Mouse (Mus musculus): ENCODE measurements around the gene Plxna2.

Gene Plxna2

DNA sequence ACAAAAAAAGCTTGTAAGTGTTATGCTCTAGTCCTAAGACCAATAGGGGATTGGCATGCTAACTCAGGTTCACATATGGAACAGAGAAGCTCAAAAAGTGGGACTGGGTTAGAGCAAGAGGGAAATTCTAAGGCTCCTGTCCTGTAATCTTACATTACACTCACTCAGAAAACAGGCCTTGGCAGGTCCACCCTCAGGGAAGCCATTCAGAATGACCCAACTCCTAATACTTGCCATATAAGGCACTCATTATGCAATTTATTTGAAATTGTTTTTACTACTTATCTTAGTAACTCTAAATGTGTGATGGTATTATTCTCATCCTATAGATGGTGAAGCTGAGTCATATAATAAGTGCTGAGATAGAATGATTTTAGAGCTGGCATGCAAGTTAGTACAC is 146.9 kb downstream of the Plxna2 start:
- DNase-seq (ENCODE audit: low spot score), result no peak

DNA sequence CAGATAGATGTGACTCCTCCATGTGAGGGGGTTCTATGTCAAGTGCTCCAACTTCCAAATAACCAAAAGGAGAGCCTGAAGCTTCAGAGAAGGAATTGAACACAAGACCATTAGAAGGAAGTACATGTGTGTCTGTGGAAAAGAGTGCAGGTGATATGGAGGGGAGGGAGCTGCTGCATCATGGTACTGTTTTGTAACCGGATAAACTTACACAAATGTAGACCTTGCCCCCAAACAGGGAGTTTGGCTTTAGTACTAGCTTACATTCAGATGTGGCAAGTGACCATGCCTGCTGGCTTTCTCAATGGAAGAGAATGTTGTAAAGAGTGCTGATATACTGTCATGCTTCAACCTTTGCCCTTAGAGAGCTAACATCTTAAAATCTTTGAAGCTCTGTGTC is 150.8 kb downstream of the Plxna2 start:
- DNase-seq (ENCODE audit: low spot score), result no peak

DNA sequence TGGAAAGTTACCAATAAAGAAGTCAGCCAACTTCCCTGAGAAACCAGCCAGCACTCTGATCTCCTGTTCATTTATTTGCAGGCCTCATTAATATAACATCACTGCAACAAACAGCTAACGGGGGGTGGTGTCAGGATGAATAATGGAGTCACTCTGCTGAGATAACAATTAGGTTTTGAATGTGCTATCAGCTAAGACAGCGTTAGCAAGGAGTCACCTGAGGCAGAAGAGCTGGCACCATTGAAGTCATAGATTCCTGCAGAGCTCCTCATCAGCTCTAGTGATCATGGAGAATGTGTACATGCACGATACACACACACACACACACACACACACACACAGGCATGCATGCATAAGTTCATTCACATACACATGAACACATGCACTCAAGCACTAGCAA is 154.0 kb downstream of the Plxna2 start:
- DNase-seq (ENCODE audit: low spot score), result no peak

DNA sequence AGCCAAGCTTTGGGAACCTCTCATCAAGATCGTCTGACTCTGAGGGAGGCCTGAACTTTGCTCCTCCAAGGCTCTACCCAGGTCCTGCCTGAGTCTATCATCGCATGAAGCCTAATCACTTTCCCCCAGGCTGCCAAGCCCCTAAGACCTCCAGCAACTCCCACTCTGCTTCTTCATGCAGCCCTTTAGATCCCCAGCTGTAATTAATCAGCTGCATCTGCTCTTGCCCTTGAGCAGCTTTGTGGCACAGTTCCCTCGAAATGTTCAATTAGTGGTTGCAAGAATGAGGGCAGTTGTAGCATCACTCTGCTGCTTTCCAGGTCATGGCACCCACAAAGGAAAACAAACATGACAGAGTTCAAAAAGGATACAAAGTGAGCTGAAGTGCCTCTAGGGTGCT is 155.9 kb downstream of the Plxna2 start:
- DNase-seq (ENCODE audit: low spot score), result no peak

DNA sequence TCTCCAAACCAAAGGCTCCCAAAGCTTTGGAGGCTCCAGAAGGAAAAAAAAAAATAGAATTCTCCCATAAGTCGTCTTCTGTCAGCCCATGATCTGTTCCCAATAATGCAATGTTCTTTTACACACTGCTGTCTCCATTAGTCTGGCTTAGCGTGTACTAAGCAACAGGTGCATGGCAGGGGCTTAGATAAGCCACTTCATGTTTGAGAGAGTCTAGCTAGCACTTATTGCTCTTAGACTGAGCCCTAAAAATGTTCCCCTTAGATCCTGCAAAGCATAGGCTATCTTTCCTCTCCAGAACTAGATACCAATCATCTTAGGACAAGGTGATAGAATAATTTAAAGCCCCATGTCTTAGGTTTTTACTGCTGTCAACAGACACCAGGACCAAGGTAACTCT is 156.3 kb downstream of the Plxna2 start:
- no peak for DNase-seq (ENCODE audit: low spot score)

DNA sequence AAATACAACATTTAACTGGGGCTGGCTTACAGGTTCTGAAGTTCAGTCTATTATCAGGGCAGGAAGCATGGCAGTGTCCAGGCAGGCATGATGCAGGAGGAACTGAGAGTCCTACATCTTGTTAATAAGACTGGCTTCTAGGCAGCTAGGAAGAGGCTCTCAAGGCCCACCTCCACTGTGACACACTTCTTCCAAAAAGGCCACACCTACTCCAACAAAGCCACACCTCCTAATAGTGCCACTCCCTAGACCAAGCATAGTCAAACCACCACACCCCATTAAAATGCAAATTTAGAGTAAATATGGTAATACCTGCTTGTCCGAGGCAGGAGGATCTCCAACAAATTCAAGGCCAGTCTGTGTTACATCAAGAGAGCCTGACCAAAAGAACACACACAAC is 156.7 kb downstream of the Plxna2 start:
- no peak for DNase-seq (ENCODE audit: low spot score)

DNA sequence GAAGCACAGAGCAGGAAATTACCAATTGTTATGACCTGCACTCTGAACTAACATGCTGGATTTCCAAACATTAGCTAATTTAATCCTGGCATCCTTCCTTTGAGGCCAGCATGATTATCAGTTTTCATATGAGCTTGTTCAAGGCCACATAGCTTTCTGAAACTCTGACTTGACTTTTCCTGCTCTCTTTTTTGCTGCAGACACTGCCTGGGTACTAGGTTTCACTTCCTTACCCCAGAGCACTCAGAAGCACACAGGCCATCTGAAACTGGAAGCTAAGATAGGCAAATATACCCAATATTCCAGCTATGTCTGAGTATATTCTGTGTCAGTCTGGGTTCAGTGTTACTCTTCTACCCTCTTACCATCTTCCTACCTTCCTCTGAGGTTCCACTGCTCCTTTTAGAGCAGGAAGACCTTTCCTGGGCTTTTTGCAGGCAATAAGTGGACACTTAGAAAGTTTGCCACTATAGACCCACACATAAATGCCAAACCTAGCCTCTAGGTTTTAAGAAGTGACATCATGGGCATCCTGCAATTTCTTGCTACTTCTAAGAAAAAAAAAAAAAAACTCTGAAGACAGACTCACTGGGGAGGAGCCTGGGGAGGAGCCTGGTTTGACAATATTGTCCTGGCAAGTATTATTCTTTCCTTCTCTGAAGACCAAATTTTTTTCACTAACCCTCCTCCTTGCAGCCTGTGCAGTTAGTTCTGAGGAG is 157.8 kb downstream of the Plxna2 start:
- DNase-seq (ENCODE audit: low spot score), result no peak

DNA sequence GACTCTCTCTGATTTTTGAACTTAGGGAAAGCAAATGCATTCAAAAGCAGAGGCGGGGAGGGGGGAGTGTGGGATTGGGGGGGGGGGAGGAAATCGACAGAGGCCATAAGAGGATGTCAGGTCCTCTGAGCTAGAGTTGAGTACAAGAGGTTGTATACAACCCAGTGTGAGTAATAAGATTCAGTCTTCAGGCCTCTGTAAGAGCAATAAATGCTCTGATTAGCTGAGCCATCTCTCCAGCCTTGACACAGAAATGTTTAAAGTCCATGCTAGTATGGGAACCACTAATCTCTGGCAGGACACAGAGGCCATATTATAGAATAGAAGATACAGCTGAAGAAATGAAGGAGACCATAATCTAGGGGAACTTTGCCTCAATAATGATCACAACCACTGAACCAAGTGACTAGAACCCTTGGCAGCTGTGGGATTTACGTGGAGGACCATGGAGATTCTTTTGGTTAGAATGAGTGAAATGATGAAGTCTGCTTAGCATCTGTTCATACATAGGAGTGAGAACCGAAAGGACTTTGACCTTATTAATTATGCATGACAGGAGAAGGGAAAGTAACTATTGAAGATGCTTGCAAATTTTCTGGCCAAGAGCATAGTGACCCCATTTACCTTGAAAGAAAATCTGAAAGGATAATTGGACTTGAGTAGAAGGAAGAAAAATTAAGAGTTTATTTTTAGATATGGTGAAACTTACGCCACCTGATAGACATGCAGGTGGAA is 158.7 kb downstream of the Plxna2 start:
- DNase-seq (ENCODE audit: low spot score), result no peak

DNA sequence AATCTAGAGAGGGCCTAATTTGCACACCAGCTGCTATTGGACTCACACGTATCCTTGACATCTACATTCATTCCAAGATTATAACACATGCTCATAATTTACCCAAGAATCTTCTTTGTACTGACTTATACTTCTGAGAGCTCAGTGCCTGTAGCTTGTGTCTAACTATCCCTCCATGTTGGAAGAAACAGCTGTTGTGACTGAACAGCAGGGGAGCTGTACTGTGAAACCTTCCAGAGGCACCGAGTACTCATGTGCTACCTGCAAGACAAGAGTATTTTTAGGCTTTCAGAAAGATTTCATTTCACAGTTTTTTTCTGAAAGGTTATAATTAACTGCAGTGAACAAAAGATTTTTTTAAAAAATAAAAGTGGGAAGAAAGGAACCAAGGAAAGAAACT is 159.6 kb downstream of the Plxna2 start:
- no peak for DNase-seq (ENCODE audit: low spot score)

DNA sequence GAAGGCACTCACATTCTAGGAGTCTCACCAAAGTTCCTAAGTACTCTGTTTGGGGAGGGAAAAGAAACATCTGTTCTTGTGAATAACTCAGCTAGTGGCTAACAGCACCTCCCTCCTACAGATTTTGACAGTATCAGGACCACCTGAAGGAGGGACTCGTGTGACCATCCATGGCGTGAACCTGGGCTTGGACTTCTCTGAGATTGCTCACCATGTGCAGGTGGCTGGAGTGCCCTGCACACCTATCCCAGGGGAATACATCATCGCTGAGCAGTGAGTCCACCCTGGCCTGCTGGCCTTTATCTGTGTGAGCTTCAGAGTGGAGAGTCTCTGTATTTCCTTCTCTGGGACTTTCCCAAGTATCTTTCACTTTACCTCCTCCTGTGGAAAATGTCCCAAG is 162.4 kb downstream of the Plxna2 start:
- DNase-seq (ENCODE audit: low spot score), result no peak

DNA sequence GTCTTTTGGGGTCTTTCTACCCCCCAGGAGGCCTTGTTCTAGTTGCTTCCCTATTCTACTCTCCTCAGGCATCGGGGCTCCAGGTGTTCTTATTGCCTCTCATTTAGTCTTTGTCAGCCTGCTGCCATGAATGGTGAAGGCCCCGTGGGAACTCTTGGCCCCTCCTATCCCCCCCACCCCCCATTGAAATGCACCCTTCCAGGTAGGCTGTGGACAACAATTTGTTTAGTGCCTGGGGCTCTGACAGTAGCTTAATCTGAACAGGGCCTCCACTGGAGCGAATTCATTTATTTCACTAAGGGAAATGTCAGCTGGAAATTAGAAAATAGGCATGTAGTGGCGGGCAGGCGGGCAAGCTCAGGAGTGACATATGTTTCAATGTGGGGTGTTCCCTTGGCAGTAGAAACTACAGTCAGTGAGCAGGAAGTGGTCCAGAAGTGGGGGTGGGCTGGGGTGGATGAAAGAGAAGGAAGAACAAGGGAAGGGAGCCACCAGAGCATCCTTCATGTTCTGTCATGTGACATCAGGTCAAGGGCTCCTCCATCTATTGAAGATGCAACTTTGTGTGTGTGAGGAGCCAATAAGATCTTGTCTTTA is 162.9 kb downstream of the Plxna2 start:
- DNase-seq (ENCODE audit: low spot score), result no peak

DNA sequence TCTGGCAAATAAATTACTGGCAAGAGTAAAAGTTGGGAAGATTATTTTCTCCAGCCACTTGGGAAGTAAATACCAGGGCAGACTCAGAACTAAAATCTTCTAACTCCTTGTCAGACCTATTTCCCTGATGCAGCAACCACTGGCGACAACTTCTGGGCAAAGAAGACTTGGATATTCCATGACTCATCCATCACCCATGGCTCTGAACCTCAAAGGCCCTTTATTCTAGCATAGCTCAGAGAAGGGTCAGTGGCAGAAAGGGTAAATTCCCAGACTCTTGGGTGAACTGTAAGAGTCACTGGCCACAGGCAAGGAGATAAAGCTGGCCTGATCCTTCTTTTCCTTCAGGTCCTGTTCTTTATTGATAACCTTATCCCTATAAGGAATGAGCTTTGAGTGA is 163.5 kb downstream of the Plxna2 start:
- no peak for DNase-seq (ENCODE audit: low spot score)

DNA sequence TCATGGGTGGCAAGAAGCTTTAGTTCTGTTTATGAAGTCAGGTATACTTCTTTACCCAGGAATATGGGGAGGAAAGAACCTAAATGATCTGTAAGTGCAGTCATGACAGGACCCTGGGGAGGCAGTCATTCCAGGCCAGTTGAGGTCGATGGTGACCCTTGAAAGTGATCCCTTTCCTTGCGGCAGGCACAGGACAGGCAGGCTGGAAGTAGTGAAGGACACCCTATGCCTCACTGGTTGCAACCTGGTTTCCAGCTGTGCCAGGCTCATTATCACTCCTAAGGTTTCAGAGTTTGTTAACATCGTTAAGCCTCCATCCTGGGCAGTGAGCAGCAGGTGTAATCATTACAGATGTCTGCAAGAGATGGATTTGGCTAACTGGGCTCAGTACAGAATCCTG is 164.3 kb downstream of the Plxna2 start:
- no peak for DNase-seq (ENCODE audit: low spot score)

DNA sequence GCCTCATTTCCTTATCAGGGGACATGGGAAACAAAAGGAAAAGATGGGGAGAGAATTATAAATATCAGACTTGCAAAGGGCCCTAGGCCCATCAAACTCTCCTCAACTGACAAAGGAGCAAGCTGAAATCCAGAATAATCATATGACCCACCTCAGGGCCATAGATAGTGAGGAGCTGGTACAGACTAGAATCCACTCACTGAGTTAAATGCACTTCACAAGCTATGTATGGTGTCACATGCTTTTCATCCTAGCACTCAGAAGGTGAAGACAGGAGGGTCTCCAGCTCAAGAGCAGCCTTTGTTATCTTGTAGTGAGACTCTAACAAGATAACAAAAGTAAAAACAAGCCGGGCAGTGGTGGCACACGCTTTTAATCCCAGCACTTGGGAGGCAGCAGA is 169.6 kb downstream of the Plxna2 start:
- no peak for DNase-seq (ENCODE audit: low spot score)

DNA sequence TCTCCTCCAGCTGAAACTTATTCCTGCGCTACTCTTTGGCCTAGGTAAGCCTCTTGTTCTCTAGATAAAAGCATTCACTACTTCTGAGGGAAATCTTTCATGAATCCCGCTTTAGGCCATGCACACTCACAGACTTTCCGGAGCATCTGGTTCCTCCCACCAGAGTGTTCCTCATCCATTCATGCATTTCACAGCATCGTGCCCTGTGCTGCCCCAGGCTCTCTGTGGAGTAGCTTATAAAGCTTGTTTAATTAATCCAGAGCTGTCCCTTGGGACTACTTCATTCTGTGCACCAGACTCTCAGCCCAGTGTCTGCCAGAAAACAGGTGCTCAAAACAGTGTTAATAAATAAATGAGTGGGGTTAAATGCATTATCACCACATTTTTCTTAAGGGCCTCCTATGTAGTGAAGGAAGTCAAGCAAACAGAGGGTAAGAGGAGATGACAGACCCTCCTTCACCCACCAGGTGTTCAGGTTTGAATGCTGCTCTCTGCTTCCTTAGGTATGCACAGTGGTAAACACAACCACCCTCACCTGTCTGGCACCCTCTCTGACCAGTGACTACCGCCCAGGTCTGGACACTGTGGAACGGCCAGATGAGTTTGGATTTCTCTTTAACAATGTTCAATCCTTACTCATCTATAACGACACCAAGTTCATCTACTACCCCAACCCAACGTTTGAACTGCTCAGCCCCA is 175.4 kb downstream of the Plxna2 start:
- no peak for DNase-seq (ENCODE audit: low spot score)

DNA sequence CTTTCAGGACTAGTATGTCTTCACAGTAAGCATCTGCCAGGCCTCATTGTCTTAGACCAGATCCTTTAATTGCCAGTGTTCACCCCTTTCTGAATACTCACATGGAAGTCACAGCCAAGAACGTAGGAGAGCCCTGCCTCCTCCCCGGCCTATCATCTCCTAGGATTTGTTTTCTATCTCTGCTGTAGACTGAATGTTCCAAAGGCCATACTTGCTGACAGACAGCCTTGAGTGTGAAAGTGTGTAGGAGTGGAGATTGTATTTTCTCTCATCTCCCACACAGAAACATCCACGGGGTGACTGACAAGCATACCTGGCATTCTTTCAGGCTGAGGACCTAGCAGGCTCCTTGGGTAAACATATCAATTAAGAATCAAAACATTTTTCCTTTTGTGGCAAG is 177.3 kb downstream of the Plxna2 start:
- no peak for DNase-seq (ENCODE audit: low spot score)

DNA sequence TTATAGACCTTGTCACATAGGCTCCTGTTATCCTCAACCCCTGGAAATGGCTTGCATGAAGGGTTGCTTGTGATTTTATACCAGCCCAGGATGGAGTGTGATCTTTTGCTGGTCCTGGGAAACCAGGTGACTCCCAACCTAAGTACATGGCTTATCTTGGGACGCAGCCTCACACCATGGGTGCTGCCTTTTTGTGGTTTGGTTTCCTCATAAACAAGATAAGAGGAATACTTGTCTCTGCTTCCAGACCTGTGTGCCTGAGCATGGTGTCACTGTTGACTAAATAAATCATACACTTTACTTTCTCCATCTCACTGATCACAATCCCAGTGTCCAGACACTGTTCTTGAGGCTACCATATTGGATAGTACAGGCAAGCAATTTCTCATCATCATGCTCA is 179.8 kb downstream of the Plxna2 start:
- DNase-seq (ENCODE audit: low spot score), result no peak

DNA sequence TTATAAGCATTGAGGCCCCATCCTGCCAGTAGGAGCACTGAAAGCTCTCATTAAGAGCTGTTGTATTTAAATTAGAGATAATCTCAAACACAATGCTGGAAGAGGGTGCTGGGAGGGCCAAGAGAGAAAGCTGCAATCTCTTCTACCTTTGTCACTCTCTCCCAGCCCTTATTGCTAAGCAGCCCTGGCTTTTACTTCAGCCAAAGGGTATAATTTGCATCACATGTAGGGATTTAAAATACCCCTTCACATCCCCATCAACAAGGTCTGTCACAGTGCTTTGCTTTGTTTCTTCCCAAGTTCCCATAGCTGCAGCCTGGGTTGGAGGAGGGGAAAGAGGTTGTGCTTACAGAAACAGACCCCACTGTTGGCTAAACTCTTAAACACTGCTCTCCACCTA is 180.5 kb downstream of the Plxna2 start:
- no peak for DNase-seq (ENCODE audit: low spot score)

DNA sequence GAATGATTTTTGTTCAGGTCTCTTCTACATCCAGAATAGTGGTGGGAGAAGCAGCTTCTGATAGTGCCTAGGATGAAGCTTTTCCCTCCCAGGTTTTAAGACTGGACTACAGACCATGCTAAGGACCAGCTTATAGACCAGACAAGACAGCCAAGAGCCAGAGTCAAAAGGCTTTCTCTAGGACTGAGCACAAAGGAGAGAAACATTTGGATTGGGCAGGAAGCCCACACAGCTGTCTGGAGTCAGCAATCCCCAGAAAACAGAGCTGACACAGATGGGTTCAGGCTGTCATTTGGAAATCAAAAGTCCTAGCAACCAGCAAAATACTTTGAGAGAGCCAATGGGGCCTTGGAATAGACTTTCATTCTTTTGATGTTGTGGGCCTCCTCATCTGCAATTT is 190.2 kb downstream of the Plxna2 start:
- DNase-seq (ENCODE audit: low spot score), result no peak

DNA sequence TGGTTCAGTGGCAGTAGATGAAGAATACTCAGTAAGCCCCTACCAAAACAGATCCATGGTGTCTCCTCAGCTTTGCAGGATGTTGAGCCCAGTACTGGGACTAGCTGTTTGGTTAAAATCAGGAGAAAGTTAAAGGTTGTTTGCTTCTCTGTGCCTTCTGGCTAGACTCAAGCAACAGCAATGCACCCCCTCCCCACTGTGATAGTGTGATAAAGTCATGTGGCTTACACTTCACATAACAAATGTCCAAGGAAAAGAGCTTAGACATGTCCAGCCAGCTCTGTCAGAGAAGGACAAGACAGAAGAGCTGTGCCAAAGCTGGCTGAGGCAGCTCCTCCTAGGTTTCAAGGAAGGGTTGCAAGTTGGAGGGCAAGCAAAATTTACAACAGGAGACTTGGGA is 190.7 kb downstream of the Plxna2 start:
- no peak for DNase-seq (ENCODE audit: low spot score)

DNA sequence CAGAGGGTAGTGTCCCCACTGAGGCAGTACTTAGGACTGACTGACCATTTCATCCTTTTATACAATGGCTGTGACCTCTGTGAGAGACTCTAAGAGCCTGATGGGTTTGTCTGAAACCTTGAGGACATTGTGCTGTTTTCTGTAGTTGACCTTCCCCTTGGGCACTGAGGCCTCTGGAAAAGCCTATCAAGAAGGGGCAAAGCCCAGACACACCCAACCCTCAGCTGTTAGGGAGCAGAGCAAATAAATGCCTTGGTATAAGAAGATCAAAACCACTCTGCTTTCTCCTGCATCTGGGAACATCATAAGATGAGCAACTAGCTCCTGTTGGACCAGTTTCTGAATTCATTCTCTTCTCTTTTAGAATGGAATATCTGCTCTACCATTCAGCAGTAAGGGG is 191.6 kb downstream of the Plxna2 start:
- no peak for DNase-seq (ENCODE audit: low spot score)

DNA sequence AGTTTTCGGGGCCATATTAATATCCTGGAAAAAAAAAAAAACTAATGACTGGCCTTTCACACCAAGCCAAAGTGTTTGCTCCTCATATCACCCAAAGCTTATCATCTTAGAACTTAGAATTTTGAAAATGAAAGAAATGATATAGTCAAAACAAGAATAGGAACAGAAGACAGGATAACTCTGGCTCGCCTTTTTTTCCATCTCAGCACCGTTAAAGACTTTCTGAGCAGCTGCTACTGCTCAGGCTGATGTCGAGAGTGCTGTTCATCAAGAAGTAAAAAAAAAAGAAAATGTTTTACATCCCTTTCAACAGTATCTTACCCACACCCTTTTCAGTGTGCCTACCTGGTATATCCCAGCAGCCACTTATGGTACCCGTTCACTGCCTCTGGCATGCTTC is 196.2 kb downstream of the Plxna2 start:
- DNase-seq (ENCODE audit: low spot score), result no peak

DNA sequence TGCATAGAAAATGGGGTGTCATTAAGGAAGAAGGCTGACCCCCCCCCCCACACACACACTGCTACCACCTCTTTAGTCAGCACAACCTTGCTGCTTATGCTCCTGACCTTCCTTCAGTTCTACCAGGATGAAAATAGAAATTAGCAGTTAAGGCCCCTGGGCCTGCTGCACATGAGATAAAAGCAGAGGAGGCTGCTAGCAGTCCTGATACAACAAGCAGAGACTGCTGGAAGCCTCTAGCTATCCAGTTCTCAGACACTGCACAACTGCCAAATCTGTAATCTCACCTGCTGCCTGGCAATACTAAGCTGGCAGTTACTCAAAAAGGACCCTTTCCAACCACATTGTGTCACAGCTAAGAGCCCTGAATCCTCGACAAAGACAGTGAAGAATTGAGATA is 197.5 kb downstream of the Plxna2 start:
- DNase-seq (ENCODE audit: low spot score), result no peak
